Mouse (Mus musculus) cerebellum, postnatal 36 days (tissue): ENCODE measurements around the gene Foxp1.

Source experiments
- DNase-seq, 2 experiments: peaks; one replicate each; pipeline ENCODE4 v3.0.0; 2021 to 2022; ENCODE audit warnings: mixed read lengths in 2 of 2

Foxp1 gene

GRCm38 (mm10) chr6:98980001-98980400, 542.5 kb downstream of the Foxp1 start:
- DNase-seq = no peak

GRCm38 (mm10) chr6:98977806-98978205, 544.7 kb downstream of the Foxp1 start:
- DNase-seq = no peak

GRCm38 (mm10) chr6:98975918-98976317, 546.6 kb downstream of the Foxp1 start:
- DNase-seq = no peak

- no peak for DNase-seq
These were observed 549.1 kb downstream of the Foxp1 start for GRCm38 (mm10) chr6:98973433-98973832.

- no peak for DNase-seq
These were observed 550.1 kb downstream of the Foxp1 start for GRCm38 (mm10) chr6:98972404-98972803.

- no peak for DNase-seq
These were observed 563.2 kb downstream of the Foxp1 start for GRCm38 (mm10) chr6:98959333-98959732.

GRCm38 (mm10) chr6:98956522-98957169, 565.9 kb downstream of the Foxp1 start:
- DNase-seq = no peak

- DNase-seq = no peak
These were observed 566.8 kb downstream of the Foxp1 start for GRCm38 (mm10) chr6:98955706-98956105.

GRCm38 (mm10) chr6:98954439-98954838, 568.1 kb downstream of the Foxp1 start:
- DNase-seq = no peak

GRCm38 (mm10) chr6:98949703-98950191, 572.8 kb downstream of the Foxp1 start:
- no peak for DNase-seq

GRCm38 (mm10) chr6:98949286-98949685, 573.2 kb downstream of the Foxp1 start:
- no peak for DNase-seq

- DNase-seq = no peak
These were observed 574.1 kb downstream of the Foxp1 start for GRCm38 (mm10) chr6:98948153-98949141.

GRCm38 (mm10) chr6:98947486-98948152, 574.9 kb downstream of the Foxp1 start:
- DNase-seq = no peak

- no peak for DNase-seq
These were observed 575.8 kb downstream of the Foxp1 start for GRCm38 (mm10) chr6:98946731-98947130.

GRCm38 (mm10) chr6:98945496-98946412, 576.8 kb downstream of the Foxp1 start:
- DNase-seq = no peak

- DNase-seq = no peak
These were observed 584.2 kb downstream of the Foxp1 start for GRCm38 (mm10) chr6:98938348-98938747.

GRCm38 (mm10) chr6:98937513-98937912, 585.0 kb downstream of the Foxp1 start:
- DNase-seq = no peak

- no peak for DNase-seq
These were observed 586.1 kb downstream of the Foxp1 start for GRCm38 (mm10) chr6:98936377-98936776.

- DNase-seq = no peak
These were observed 587.4 kb downstream of the Foxp1 start for GRCm38 (mm10) chr6:98935169-98935568.

- no peak for DNase-seq
These were observed 588.1 kb downstream of the Foxp1 start for GRCm38 (mm10) chr6:98934381-98934780.

- no peak for DNase-seq
These were observed 589.3 kb downstream of the Foxp1 start for GRCm38 (mm10) chr6:98933135-98933724.
